Mouse (Mus musculus) limb, embryonic 14.5 days (tissue): ENCODE data around the gene Grin2c. TPM values are rescaled to one million over a fixed set of nuclear protein-coding genes. Genes with fewer than 3 reads are reported as not detected.

Experiments
- ATAC-seq: fragments of 200-750 bp; cut with Nextera tagmentation; 2 replicates; pipeline ENCODE4 v1.8.0; 2017; ENCODE audit warnings: low read depth, moderate number of reproducible peaks, moderate TSS enrichment; ENCODE audit not compliant: low FRiP score
- DNase-seq: peaks from one replicate; pipeline ENCODE4 v3.0.0-alpha.2; 2015; ENCODE audit warnings: low spot score
- H3K27ac ChIP-seq: fragments of 300-500 bp; sonication (generic); replicated peaks from 2 replicates; pipeline ENCODE4 v1.5.1; 2014; ENCODE audit warnings: low read depth, mild to moderate bottlenecking, low read length, moderate library complexity, mixed read lengths
- H3K27me3 ChIP-seq: fragments of 300-500 bp; sonication (generic); 2 replicates; pipeline ENCODE4 v1.6.1; 2014; ENCODE audit warnings: low read length, mixed read lengths; ENCODE audit not compliant: control insufficient read depth, insufficient read depth
- H3K36me3 ChIP-seq: fragments of 300-500 bp; sonication (generic); 2 replicates; pipeline ENCODE4 v1.6.1; 2014; ENCODE audit warnings: mild to moderate bottlenecking, low read length, moderate library complexity, mixed read lengths; ENCODE audit not compliant: control insufficient read depth, insufficient read depth
- H3K4me1 ChIP-seq: fragments of 300-500 bp; sonication (generic); 2 replicates; pipeline ENCODE4 v1.6.1; 2014; ENCODE audit warnings: antibody characterized with exemption, low read length, mixed read lengths; ENCODE audit not compliant: control insufficient read depth, insufficient read depth
- H3K4me2 ChIP-seq: fragments of 300-500 bp; sonication (generic); replicated peaks from 2 replicates; pipeline ENCODE4 v1.6.1; 2014; ENCODE audit warnings: low read depth, mild to moderate bottlenecking, low read length, moderate library complexity; ENCODE audit not compliant: severe bottlenecking
- H3K4me3 ChIP-seq: fragments of 300-500 bp; sonication (generic); replicated peaks from 2 replicates; pipeline ENCODE4 v1.5.1; 2014; ENCODE audit warnings: low read length
- H3K9ac ChIP-seq: fragments of 300-500 bp; sonication (generic); 2 replicates; pipeline ENCODE4 v1.6.1; 2014; ENCODE audit warnings: mild to moderate bottlenecking, low read depth, low read length, moderate library complexity; ENCODE audit not compliant: severe bottlenecking
- H3K9me3 ChIP-seq: fragments of 300-500 bp; sonication (generic); 2 replicates; pipeline ENCODE4 v1.6.1; 2016; ENCODE audit warnings: low read length; ENCODE audit not compliant: control insufficient read depth
- POLR2A ChIP-seq: fragments of 200-500 bp; IDR thresholded peaks from 2 replicates; pipeline ENCODE4 v1.8.0; 2012; ENCODE audit warnings: inconsistent platforms, mild to moderate bottlenecking, moderate library complexity, borderline replicate concordance; ENCODE audit not compliant: insufficient read depth, insufficient read length; ENCODE audit errors: extremely low read depth
- WGBS: fragments of 180-500 bp; shearing (Covaris S2); extraction: QIAGEN DNeasy Blood & Tissue Kit; methylation state at CpG from one replicate; pipeline ENCODE4 v1.1.7; 2014; 5-methylcytosine and 5-hydroxymethylcytosine counted together
- polyA plus RNA-seq, 2 experiments: library from polyadenylated mRNA; depleted of rRNA in 1 of 2; stranded (reverse) in 1 of 2; unstranded in 1 of 2; fragments of >200 nt; fragmentation: Nextera tagmentation in 1 of 2; extraction: Ambion mirVana in 1 of 2; gene quantifications; 2 replicates each; pipeline versions ENCODE4 v1.2.1 to v1.2.3; 2012 to 2014

The Grin2c gene
- polyA plus RNA-seq, 2 experiments = 0.21 TPM; not detected in 1

- H3K4me2 ChIP-seq = no peak overlapping the region
These were observed 47.8 kb downstream of the Grin2c start for GRCm38 (mm10) chr11:115219263-115219662.

GRCm38 (mm10) chr11:115217439-115218410 is 49.3 kb downstream of the Grin2c start:
- WGBS = 59% methylated on average over 18 of the region's 18 CpGs
- Histone ChIP-seq H3K9me3 (no peaks in the 10 kb centered on the region), H3K4me3 (no peak overlapping the region), H3K27ac (no peak overlapping the region), H3K4me2 (no peak overlapping the region), H3K9ac (no peak overlapping the region), H3K27me3 (no peaks in the 10 kb centered on the region), H3K4me1 (peaks cover 4% of the 10 kb centered on the region), H3K36me3 (peaks cover 3% of the 10 kb centered on the region)
- no peak for TF ChIP-seq POLR2A
- DNase-seq (no peak), ATAC-seq (no peak)

More at GRCm38 (mm10) chr11:115219263-115219662, 47.8 kb downstream of the Grin2c start:
- DNase-seq (no peak), ATAC-seq (no peak)
- peaks cover 3% of the 10 kb centered on the region for H3K36me3 ChIP-seq
- H3K4me3 ChIP-seq = no peak overlapping the region
- no peak overlapping the region for H3K9ac ChIP-seq
- WGBS = 49% methylated on average over 9 of the region's 9 CpGs
- H3K27me3 ChIP-seq = no peaks in the 10 kb centered on the region
- no peaks in the 10 kb centered on the region for H3K9me3 ChIP-seq
- no peak for TF ChIP-seq POLR2A
- H3K27ac ChIP-seq = no peak overlapping the region
- peaks cover 6% of the 10 kb centered on the region for H3K4me1 ChIP-seq

- no peaks in the 10 kb centered on the region for H3K9me3 ChIP-seq
- 24% methylated on average over 5 of the region's 5 CpGs for WGBS
- no peak for ATAC-seq
- H3K27me3 ChIP-seq = no peaks in the 10 kb centered on the region
- H3K4me2 ChIP-seq = no peak overlapping the region
- DNase-seq = no peak
- no peak for TF ChIP-seq POLR2A
- no peaks in the 10 kb centered on the region; the same call in 1 of the 2 replicates for H3K4me1 ChIP-seq
- H3K27ac ChIP-seq = no peak overlapping the region
- H3K36me3 ChIP-seq = peaks cover 3% of the 10 kb centered on the region; the same call in 1 of the 2 replicates
- H3K4me3 ChIP-seq = no peak overlapping the region
- no peak overlapping the region for H3K9ac ChIP-seq
These were observed 51.9 kb downstream of the Grin2c start for GRCm38 (mm10) chr11:115215123-115215522.

- H3K36me3 ChIP-seq = peaks cover 13% of the 10 kb centered on the region
- H3K9me3 ChIP-seq = no peaks in the 10 kb centered on the region
- DNase-seq (no peak), ATAC-seq (no peak)
- no peak for TF ChIP-seq POLR2A
- H3K4me2 ChIP-seq = no peak overlapping the region
- H3K4me1 ChIP-seq = no peaks in the 10 kb centered on the region
- H3K4me3 ChIP-seq = no peak overlapping the region
- WGBS = 52% methylated on average over 13 of the region's 13 CpGs
- H3K27me3 ChIP-seq = no peaks in the 10 kb centered on the region
- no peak overlapping the region for H3K27ac ChIP-seq
- no peak overlapping the region for H3K9ac ChIP-seq
These were observed 54.9 kb downstream of the Grin2c start for GRCm38 (mm10) chr11:115212116-115212515.

- no peak overlapping the region for H3K27ac ChIP-seq
- H3K4me3 ChIP-seq = no peak overlapping the region
- H3K9ac ChIP-seq = no peak overlapping the region
- no peaks in the 10 kb centered on the region for H3K9me3 ChIP-seq
- WGBS = 83% methylated on average over 7 of the region's 7 CpGs
- TF ChIP-seq POLR2A = no peak
- no peaks in the 10 kb centered on the region for H3K27me3 ChIP-seq
- H3K36me3 ChIP-seq = peaks cover 31% of the 10 kb centered on the region
- no peaks in the 10 kb centered on the region for H3K4me1 ChIP-seq
- ATAC-seq = no peak
- no peak for DNase-seq
- no peak overlapping the region for H3K4me2 ChIP-seq
These were observed 57.1 kb downstream of the Grin2c start for GRCm38 (mm10) chr11:115209958-115210357.
